Comparison of ENCODE assay signal across 8 mouse cellular contexts in the genomic region with DNA sequence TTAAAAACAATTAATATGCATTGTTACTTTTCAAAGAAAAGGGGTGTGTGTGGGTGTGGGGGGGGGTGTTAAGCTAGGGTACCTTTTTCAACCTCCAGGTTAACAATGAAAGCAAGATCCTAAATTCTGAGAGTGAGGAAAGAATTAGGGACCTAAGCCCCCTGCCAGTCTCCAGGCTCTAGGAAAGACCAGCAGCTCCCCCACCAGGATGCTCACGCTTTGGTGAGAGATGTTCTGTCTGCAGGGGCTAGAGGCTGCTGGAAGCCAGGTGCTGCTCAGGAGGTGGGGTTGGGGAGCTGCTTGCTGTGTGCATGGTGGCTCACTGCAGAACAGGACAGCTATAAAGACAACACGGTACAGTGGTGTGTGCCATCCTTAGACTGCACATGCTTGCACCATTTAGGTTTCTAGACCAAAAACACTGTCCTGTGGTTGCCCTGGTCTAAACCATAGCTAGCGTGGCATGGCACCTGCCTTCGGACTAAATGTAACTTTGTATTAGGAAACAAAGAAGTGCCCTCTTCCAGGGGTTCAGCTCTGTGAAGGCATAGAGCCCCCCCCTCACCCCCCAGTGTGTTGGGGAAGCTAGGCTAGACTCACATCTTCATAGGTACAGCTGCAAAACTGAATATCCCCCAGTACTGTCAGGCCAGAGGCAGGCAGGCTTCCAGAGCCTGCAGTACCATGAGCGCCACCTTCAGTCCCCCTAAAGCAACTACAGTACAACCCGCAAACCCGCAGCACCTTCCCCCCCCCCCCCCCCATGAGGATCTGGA.
DNase-seq lines count a peak whose midpoint lies in the region.

No protein-coding gene starts in this region.

- peak; percentile 40 for DNase-seq in adrenal gland, postnatal 10 days
- DNase-seq in adrenal gland, adult 8-10 months: no peak
- peak; percentile 19 to 35 for DNase-seq in kidney, postnatal 25 days
- DNase-seq in kidney, adult 8-10 months: no peak
- peak; percentile 25 for DNase-seq in thymus, postnatal 14 days
- DNase-seq in thymus, adult 18-20 months: no peak
- DNase-seq in thymus, postnatal 4 days: peak; percentile 58
- no peak for DNase-seq in urinary bladder, postnatal 14 days (ENCODE audit: low spot score)

Comparison
In these comparisons a context has a peak if more than half of its experiments do, and no peak if none do; other contexts are left out.
1. DNase-seq: peak in adrenal gland, postnatal 10 days (single experiment), kidney, postnatal 25 days (2 of 2), thymus, postnatal 14 days (single experiment) and thymus, postnatal 4 days (single experiment); none in adrenal gland, adult 8-10 months (single experiment), kidney, adult 8-10 months (0 of 2), thymus, adult 18-20 months (0 of 2) and urinary bladder, postnatal 14 days (single experiment).